Mouse (Mus musculus) intestine, embryonic 15.5 days (tissue): ENCODE results near the gene Chaf1b. TPM values are rescaled to one million over a fixed set of nuclear protein-coding genes. Genes with fewer than 3 reads are reported as not detected.

Source experiments
- ATAC-seq: fragments of 200-750 bp; cut with Nextera tagmentation; 2 replicates; pipeline ENCODE4 v1.8.0; 2017; ENCODE audit warnings: moderate TSS enrichment, moderate library complexity
- H3K27ac ChIP-seq: fragments of 300-500 bp; sonication (generic); 2 replicates; pipeline ENCODE4 v1.5.1; 2015; ENCODE audit warnings: mild to moderate bottlenecking, inconsistent platforms
- H3K27me3 ChIP-seq: fragments of 300-500 bp; sonication (generic); replicated peaks from 2 replicates; pipeline ENCODE4 v1.6.1; 2015; ENCODE audit warnings: inconsistent platforms
- H3K36me3 ChIP-seq: fragments of 300-500 bp; sonication (generic); 2 replicates; pipeline ENCODE4 v1.6.1; 2015; ENCODE audit warnings: inconsistent platforms
- H3K4me1 ChIP-seq: fragments of 300-500 bp; sonication (generic); replicated peaks from 2 replicates; pipeline ENCODE4 v1.6.1; 2015; ENCODE audit warnings: inconsistent platforms
- H3K4me2 ChIP-seq: fragments of 300-500 bp; sonication (generic); replicated peaks from 2 replicates; pipeline ENCODE4 v1.6.1; 2015; ENCODE audit warnings: mild to moderate bottlenecking, inconsistent platforms
- H3K4me3 ChIP-seq: fragments of 300-500 bp; sonication (generic); replicated peaks from 2 replicates; pipeline ENCODE4 v1.5.1; 2015; ENCODE audit warnings: inconsistent platforms
- H3K9ac ChIP-seq: fragments of 300-500 bp; sonication (generic); 2 replicates; pipeline ENCODE4 v1.6.1; 2015; ENCODE audit warnings: inconsistent platforms
- H3K9me3 ChIP-seq: fragments of 300-500 bp; sonication (generic); 2 replicates; pipeline ENCODE4 v1.6.1; 2016; ENCODE audit warnings: inconsistent platforms
- WGBS: fragments of 180-500 bp; shearing (Covaris S2); methylation state at CpG from one replicate; pipeline ENCODE4 v1.1.7; 2015; 5-methylcytosine and 5-hydroxymethylcytosine counted together
- polyA plus RNA-seq: library from polyadenylated mRNA; unstranded; fragments of >200 nt; fragmentation: Nextera tagmentation; extraction: Ambion mirVana; gene quantifications from 2 replicates; pipeline ENCODE4 v1.2.1, GENCODE M21; 2015

Chaf1b gene
- polyA plus RNA-seq, result 55.1 and 62.1 TPM in 2 replicates

GRCm38 (mm10) chr16:93883423-93884085 is at the start of gene Chaf1b:
Gene Chaf1b (plus strand): TSS chr16:93883901.
- Histone ChIP-seq H3K9me3 (no peaks in the 10 kb centered on the region), H3K36me3 (no peaks in the 10 kb centered on the region), H3K4me2 (peak within 1 kb of the TSS; percentile 75), H3K27me3 (no peaks in the 10 kb centered on the region), H3K4me1 (no peaks in the 10 kb centered on the region; the same call in 1 of the 2 replicates), H3K27ac (peak within 1 kb of the TSS; percentile 46; the same call in 1 of the 2 replicates), H3K4me3 (peak within 1 kb of the TSS; percentile 77), H3K9ac (peak within 1 kb of the TSS; percentile 65)
- ATAC-seq, result peak; percentile 96
- under 1% methylated on average over 54 of the region's 54 CpGs for WGBS

- Histone ChIP-seq H3K9me3 (no peaks in the 10 kb centered on the region), H3K4me1 (peaks cover 9% of the 10 kb centered on the region), H3K27ac (no peak overlapping the region), H3K36me3 (no peaks in the 10 kb centered on the region), H3K4me2 (0 out of 2 replicates have a peak overlapping the region, but pooled peaks have one; percentile 4), H3K9ac (no peak overlapping the region), H3K27me3 (no peaks in the 10 kb centered on the region), H3K4me3 (no peak overlapping the region)
- WGBS, result 88% methylated on average over 2 of the region's 2 CpGs
- ATAC-seq, result no peak
These were observed 49.6 kb upstream of the Chaf1b start for GRCm38 (mm10) chr16:93834076-93834475.

- Histone ChIP-seq H3K27ac (no peak overlapping the region), H3K36me3 (no peaks in the 10 kb centered on the region), H3K9me3 (no peaks in the 10 kb centered on the region), H3K9ac (no peak overlapping the region), H3K4me2 (no peak overlapping the region), H3K4me3 (no peak overlapping the region), H3K4me1 (peaks cover 6% of the 10 kb centered on the region; the same call in 1 of the 2 replicates), H3K27me3 (no peaks in the 10 kb centered on the region)
- 56% methylated on average over 1 of the region's 1 CpGs for WGBS
- no peak for ATAC-seq
These were observed 44.7 kb upstream of the Chaf1b start for GRCm38 (mm10) chr16:93839049-93839448.

GRCm38 (mm10) chr16:93850527-93850926 is 33.2 kb upstream of the Chaf1b start:
- no peak overlapping the region for H3K4me2 ChIP-seq
- no peak overlapping the region for H3K27ac ChIP-seq
- H3K4me3 ChIP-seq, result no peak overlapping the region
- H3K36me3 ChIP-seq, result peaks cover 39% of the 10 kb centered on the region
- no peaks in the 10 kb centered on the region for H3K27me3 ChIP-seq
- H3K9ac ChIP-seq, result no peak overlapping the region
- H3K9me3 ChIP-seq, result no peaks in the 10 kb centered on the region
- no peaks in the 10 kb centered on the region for H3K4me1 ChIP-seq
- 98% methylated on average over 3 of the region's 3 CpGs for WGBS
- ATAC-seq, result no peak

- H3K4me3 ChIP-seq, result no peak overlapping the region
- WGBS, result 91% methylated on average over 4 of the region's 4 CpGs
- H3K27ac ChIP-seq, result no peak overlapping the region
- no peak overlapping the region for H3K4me2 ChIP-seq
- no peaks in the 10 kb centered on the region for H3K9me3 ChIP-seq
- H3K27me3 ChIP-seq, result no peaks in the 10 kb centered on the region
- no peak for ATAC-seq
- H3K9ac ChIP-seq, result no peak overlapping the region
- H3K4me1 ChIP-seq, result no peaks in the 10 kb centered on the region
- peaks cover 47% of the 10 kb centered on the region for H3K36me3 ChIP-seq
These were observed 23.7 kb upstream of the Chaf1b start for GRCm38 (mm10) chr16:93859967-93860366.

GRCm38 (mm10) chr16:93860686-93861085 is 23.0 kb upstream of the Chaf1b start:
- Histone ChIP-seq H3K27ac (no peak overlapping the region), H3K4me1 (no peaks in the 10 kb centered on the region), H3K4me3 (no peak overlapping the region), H3K4me2 (no peak overlapping the region), H3K9me3 (no peaks in the 10 kb centered on the region), H3K27me3 (no peaks in the 10 kb centered on the region), H3K36me3 (peaks cover 52% of the 10 kb centered on the region), H3K9ac (no peak overlapping the region)
- ATAC-seq, result no peak

- no peak overlapping the region for H3K9ac ChIP-seq
- ATAC-seq, result no peak
- H3K27ac ChIP-seq, result no peak overlapping the region
- WGBS, result 80% methylated on average over 13 of the region's 13 CpGs
- no peak overlapping the region for H3K4me3 ChIP-seq
- no peaks in the 10 kb centered on the region for H3K4me1 ChIP-seq
- no peaks in the 10 kb centered on the region for H3K27me3 ChIP-seq
- H3K9me3 ChIP-seq, result no peaks in the 10 kb centered on the region
- peaks cover 37% of the 10 kb centered on the region for H3K36me3 ChIP-seq
- no peak overlapping the region for H3K4me2 ChIP-seq
These were observed 8.9 kb upstream of the Chaf1b start for GRCm38 (mm10) chr16:93874841-93875240.

- WGBS, result 91% methylated on average over 6 of the region's 6 CpGs
- no peak overlapping the region for H3K27ac ChIP-seq
- H3K9me3 ChIP-seq, result no peaks in the 10 kb centered on the region
- H3K4me1 ChIP-seq, result no peaks in the 10 kb centered on the region
- no peak overlapping the region for H3K4me2 ChIP-seq
- no peak for ATAC-seq
- H3K4me3 ChIP-seq, result no peak overlapping the region
- H3K9ac ChIP-seq, result no peak overlapping the region
- peaks cover 25% of the 10 kb centered on the region for H3K36me3 ChIP-seq
- no peaks in the 10 kb centered on the region for H3K27me3 ChIP-seq
These were observed 5.9 kb upstream of the Chaf1b start for GRCm38 (mm10) chr16:93877612-93878380.

- H3K4me1 ChIP-seq, result no peaks in the 10 kb centered on the region; the same call in 1 of the 2 replicates
- no peaks in the 10 kb centered on the region for H3K9me3 ChIP-seq
- peak overlapping the region; percentile 77 for H3K4me3 ChIP-seq
- peak overlapping the region; percentile 65 for H3K9ac ChIP-seq
- H3K27ac ChIP-seq, result peak overlapping the region; percentile 46; the same call in 1 of the 2 replicates
- ATAC-seq, result peak; percentile 24
- WGBS, result under 1% methylated on average over 41 of the region's 43 CpGs
- H3K27me3 ChIP-seq, result no peaks in the 10 kb centered on the region
- 0 out of 2 replicates have a peak, but pooled peaks cover 3% of the 10 kb centered on the region for H3K36me3 ChIP-seq
- H3K4me2 ChIP-seq, result peak overlapping the region; percentile 75
These were observed 503 bp downstream of the Chaf1b start for GRCm38 (mm10) chr16:93884086-93884721.

GRCm38 (mm10) chr16:93884722-93885113 is 1.0 kb downstream of the Chaf1b start:
- peak overlapping the region; percentile 65 for H3K9ac ChIP-seq
- peak overlapping the region; percentile 75 for H3K4me2 ChIP-seq
- no peaks in the 10 kb centered on the region for H3K9me3 ChIP-seq
- H3K36me3 ChIP-seq, result peaks cover 3% of the 10 kb centered on the region; the same call in 1 of the 2 replicates
- no peaks in the 10 kb centered on the region for H3K27me3 ChIP-seq
- peak overlapping the region; percentile 77 for H3K4me3 ChIP-seq
- ATAC-seq, result no peak
- no peak overlapping the region for H3K27ac ChIP-seq
- no peaks in the 10 kb centered on the region; the same call in 1 of the 2 replicates for H3K4me1 ChIP-seq
- WGBS, result 50% methylated on average over 5 of the region's 5 CpGs

- peaks cover 15% of the 10 kb centered on the region; the same call in 1 of the 2 replicates for H3K36me3 ChIP-seq
- 90% methylated on average over 6 of the region's 6 CpGs for WGBS
These were observed 4.8 kb downstream of the Chaf1b start for GRCm38 (mm10) chr16:93888481-93888880.

GRCm38 (mm10) chr16:93890948-93891604 is 7.4 kb downstream of the Chaf1b start:
- no peak overlapping the region for H3K27ac ChIP-seq
- H3K27me3 ChIP-seq, result no peaks in the 10 kb centered on the region
- H3K36me3 ChIP-seq, result peaks cover 19% of the 10 kb centered on the region; the same call in 1 of the 2 replicates
- no peak for ATAC-seq
- WGBS, result 80% methylated on average over 12 of the region's 12 CpGs
- H3K4me2 ChIP-seq, result no peak overlapping the region
- H3K9ac ChIP-seq, result no peak overlapping the region
- no peak overlapping the region for H3K4me3 ChIP-seq
- H3K9me3 ChIP-seq, result no peaks in the 10 kb centered on the region
- H3K4me1 ChIP-seq, result no peaks in the 10 kb centered on the region

More at GRCm38 (mm10) chr16:93888481-93888880, 4.8 kb downstream of the Chaf1b start:
- Histone ChIP-seq H3K9ac (no peak overlapping the region), H3K4me1 (no peaks in the 10 kb centered on the region; the same call in 1 of the 2 replicates), H3K4me3 (no peak overlapping the region), H3K9me3 (no peaks in the 10 kb centered on the region), H3K4me2 (no peak overlapping the region), H3K27ac (no peak overlapping the region), H3K27me3 (no peaks in the 10 kb centered on the region)
- ATAC-seq, result no peak
